Mouse (Mus musculus): ENCODE data around the gene Rhot1.
A peak's percentile ranks its signal among the peaks of the same experiment; 100 is the strongest.

The Rhot1 gene

DNA sequence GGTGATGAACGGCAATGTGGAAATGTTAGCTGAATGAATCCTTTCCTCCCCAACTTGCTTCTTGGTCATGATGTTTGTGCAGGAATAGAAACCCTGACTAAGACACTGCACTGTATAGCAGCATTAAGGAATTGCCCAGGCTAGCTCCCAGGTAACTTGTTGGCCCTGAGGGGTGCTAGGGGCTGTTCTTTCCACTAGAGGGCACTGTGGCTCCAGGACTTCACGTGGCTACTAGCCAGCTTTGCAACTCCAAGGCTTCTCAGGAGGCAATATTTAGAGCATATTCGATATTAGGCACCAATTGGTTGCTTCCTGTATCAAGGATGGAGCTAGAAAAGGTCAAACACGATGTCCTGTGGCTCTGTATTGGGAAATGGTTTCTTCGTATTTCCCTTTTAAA is 78.3 kb downstream of the Rhot1 start:
- peak; percentile 55 for DNase-seq (ENCODE audit: low spot score)

- peak; percentile 36 for DNase-seq (ENCODE audit: low spot score)
Measured at GRCm38 (mm10) chr11:80289701-80290445, 81.1 kb downstream of the Rhot1 start.

- DNase-seq (ENCODE audit: low spot score) = no peak
Measured at GRCm38 (mm10) chr11:80291004-80291403, 82.2 kb downstream of the Rhot1 start.

DNA sequence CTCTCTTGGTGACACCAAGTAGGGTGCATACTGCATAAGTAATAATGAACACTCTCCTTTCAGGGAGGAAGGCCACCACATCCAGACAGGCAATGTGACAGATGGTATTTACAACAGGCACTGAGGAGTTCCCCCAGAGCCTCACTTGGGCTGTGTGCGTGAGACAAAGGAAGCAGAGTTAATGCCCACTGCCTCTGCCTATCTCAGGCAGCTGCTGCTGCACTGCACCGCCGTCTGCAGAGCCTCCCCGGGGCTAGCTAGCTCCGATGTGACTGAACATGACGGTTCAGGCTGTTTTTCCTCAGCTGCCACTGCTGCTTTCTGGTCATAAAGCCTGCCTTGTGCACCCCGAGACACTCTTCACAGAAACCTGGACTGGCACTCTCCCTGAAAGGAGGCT is 83.6 kb downstream of the Rhot1 start:
- no peak for DNase-seq (ENCODE audit: low spot score)

DNA sequence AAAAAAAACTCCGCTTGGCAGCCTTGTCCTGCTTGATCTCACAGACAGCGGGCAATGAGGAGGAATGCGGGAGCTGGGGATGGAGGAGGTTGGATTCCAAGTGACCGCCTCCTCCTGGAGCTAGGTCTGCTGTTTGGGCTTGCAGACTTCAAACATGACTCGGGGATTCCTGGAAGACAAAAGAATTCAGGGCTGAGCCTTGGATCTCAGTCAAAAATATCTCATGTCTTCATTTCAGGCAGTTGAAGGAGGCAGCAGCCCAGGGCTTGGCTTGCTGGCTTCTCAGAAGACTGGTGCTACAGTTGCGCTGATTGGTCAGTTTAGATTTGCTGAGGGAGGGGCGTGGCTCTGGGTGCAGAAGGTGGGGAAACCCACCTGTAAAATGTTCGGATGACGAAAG is 86.2 kb downstream of the Rhot1 start:
- DNase-seq (ENCODE audit: low spot score) = no peak

DNA sequence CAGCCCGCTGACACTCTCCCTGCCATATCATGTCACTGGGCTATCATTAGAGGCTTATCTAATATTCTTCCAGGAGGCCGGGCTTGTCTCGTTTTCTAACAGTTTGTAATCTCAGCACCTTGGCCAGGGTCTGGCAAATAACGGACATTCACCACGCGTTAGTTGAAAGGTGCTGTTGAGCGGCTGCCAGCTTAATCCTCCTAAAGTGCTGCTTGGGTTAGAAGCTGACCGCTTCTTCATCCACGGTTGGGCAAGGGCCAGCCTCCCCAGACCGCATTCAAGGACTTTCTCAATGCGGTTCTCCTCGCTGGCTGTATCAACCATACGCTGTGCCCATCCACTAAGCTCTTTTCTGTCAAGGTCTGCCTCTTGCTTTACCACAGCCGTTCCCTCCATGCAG is 87.0 kb downstream of the Rhot1 start:
- no peak for DNase-seq (ENCODE audit: low spot score)

DNA sequence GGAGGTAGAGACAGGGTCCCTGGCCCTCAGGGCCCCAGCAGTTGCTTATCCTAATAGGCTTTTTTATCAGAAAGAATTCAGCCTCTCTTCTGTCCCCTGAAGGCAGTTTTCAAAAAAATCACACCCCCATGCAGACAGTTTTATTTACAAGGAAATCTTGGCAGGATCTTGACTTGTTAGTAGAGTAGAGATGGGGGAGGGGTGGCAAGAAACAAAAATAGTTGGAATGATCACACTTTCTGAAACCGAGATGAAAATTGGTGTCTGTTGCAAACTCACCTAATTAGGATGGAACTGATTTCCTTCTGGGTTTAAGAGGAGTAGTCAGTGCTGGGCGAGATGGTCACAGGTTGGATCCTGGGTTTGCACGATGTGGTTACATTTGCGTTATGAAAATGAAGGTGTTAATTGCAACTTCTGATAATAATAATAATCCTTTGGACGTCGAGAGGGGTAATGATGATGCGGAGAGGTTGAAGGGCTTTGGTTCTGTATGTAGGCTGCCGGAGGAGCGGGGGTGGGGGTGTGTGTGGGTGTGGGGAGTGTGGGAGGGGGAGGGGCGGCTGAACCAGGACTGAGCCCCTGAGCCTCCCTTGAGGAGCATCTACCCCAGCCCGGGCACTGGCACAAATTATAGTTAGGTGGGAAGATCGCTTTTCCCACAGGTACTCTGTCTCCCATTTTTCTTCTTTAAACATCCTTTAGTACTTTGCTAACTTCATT is 90.9 kb downstream of the Rhot1 start:
- no peak for DNase-seq (ENCODE audit: low spot score)

DNA sequence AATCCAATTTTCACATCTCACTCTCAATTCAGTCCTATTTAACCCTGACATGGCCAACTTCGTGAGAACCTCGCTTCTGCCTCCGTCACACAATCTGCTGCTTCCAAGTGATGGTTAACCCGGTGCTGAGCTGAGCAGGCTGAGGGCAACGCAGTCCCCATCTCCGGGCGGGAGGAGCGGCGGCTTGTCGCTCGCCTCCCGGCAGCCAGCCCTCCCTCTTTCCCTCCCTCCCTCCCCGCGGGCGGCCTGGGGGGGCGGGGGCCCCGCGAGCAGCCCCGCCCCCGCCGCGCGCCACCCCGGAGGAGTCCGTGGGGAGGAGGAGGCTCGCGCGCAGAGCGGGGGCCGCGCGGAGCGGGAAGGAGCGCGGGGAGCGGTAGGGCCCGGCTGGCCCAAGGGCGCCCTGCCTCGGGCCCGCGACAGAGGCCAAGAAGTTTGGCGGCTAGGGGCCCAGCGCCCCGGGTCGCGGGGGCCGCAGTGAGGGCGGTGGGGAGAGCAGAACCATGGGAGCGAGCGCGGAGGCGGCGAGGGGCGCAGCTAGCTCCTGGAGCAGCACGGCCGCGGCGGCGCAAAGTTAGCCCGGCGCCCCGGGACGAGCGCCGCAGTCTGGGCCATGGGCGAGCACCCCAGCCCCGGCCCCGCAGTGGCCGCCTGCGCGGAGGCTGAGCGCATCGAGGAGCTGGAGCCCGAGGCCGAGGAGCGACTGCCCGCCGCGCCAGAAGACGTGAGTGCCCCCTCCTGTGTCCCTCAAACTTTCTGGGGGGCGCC is 91.9 kb downstream of the Rhot1 start, which contains the start of gene Rhbdl3:
Gene Rhbdl3, plus strand, starts transcription at position 362 of the 765 bp plus-strand sequence.
- DNase-seq (ENCODE audit: low spot score) = peak; percentile 24

DNA sequence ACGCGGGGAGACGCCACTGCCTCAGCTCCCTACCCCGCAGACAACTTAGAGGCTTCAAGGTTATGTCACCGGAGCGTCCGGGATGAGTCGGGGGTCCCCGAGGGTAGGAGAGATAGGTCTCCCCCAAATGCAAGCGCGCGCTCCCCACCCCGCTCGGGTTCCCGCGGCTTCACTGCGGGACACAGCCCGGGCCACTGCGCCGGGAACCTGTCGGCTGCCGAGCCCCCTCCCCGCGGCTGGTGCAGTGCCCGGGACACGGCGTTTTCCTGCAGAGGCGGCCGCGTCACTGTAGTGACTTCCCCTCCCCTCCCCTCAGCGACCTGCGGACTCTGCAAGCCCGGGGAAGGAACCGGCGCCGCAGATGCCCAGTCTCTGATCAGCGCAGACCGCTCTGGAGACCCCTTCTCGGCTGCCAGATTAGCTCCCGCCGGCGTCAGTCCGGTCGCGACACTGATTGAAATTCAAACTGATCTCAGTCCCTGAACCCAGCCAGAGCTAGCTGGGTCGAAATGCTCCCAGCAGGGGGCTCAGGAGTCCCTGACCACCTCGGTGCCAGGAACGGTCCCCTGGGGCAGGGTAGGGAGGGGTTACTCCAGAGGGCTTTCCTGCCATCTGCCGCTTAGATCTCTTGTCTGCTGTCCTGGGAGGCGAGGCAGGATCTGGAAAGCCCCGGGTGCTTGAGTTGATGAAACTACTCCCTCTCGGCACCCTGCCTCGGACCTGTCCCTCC is 92.7 kb downstream of the Rhot1 start:
- peak; percentile 51 for DNase-seq (ENCODE audit: low spot score)

- DNase-seq (ENCODE audit: low spot score) = no peak
Measured at GRCm38 (mm10) chr11:80302046-80302390, 93.2 kb downstream of the Rhot1 start.

- peak; percentile 57 for DNase-seq (ENCODE audit: low spot score)
Measured at GRCm38 (mm10) chr11:80302536-80302935, 93.7 kb downstream of the Rhot1 start.

DNA sequence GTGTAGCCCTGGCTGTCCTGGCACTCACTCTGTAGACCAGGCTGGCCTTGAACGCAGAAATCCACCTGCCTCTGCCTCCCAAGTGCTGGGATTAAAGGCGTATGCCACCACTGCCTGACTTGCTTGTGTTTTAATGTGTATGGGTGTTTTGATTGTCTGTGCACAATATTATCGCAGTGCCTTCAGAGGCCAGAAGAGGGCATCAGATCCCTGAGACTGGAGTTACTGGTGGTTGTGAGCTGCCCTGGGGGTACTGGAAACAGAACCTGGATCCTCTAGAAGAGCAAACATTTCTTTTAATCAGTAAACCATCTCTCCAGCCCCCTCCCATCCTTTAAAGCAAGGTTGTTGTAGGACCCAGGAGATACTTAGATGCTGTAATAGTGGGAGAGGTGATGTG is 94.9 kb downstream of the Rhot1 start:
- DNase-seq (ENCODE audit: low spot score) = no peak

DNA sequence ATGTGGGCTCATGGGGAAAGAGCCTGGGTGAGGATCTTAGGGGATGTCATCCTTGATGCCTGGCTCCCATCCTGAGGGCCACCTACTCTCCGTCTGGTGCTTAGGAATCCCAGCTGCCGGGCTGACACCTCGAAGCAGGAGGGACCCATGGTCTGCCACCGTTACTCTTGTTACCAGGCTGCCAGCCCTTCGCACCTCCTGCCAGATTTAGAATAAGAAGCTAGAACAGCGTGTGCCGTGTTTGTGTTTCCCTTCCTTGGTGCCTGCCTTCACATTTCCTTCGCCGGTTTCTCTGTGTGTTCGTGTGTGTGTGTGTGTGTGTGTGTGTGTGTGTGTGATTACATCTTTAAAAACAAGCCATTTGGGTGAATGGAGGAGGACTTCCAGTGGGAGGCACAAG is 96.0 kb downstream of the Rhot1 start:
- no peak for DNase-seq (ENCODE audit: low spot score)

- no peak for DNase-seq (ENCODE audit: low spot score)
Measured at GRCm38 (mm10) chr11:80308537-80308936, 99.7 kb downstream of the Rhot1 start.

GRCm38 (mm10) chr11:80311271-80311670 is 102.5 kb downstream of the Rhot1 start:
- DNase-seq (ENCODE audit: low spot score) = no peak

DNA sequence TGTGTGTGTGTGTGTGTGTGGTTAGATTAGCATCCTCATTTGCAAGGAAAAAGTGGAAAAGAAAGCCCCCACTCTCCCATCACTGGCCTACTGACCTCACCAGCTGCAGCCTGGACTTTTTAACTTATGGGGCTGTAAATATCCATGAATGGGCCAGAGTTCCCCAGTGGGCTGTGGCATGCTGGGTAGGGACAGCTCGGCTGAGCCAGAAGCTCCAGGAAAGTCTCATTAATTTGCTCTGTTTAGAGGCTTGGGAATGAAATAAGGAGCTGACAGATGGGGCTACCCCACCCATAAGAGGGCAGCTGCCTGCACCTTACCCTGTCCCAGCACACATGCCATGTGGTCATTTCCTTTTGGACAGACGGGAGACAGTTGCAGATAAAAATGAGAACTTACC is 103.2 kb downstream of the Rhot1 start:
- DNase-seq (ENCODE audit: low spot score) = no peak

DNA sequence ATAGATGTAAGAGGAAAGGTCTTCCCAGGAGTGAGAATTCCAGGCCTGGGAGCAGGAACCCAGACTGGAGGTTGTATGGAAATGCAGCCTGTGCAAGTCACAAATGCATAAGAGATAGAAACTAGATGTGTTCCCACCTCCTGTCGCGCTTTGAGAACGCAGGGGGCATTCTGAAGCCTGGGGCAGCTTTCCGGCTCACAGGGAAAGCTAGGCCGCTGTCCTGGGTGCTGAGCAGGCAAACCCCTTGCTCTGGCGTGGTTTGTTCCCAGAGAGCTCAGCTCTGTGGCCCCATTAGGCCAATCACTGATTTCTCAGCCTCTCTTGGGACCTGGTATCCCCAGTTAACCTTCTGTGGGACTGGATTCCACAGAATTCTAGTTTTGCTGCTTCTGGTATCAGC is 103.7 kb downstream of the Rhot1 start:
- no peak for DNase-seq (ENCODE audit: low spot score)

- no peak for DNase-seq (ENCODE audit: low spot score)
Measured at GRCm38 (mm10) chr11:80313462-80313861, 104.6 kb downstream of the Rhot1 start.

DNA sequence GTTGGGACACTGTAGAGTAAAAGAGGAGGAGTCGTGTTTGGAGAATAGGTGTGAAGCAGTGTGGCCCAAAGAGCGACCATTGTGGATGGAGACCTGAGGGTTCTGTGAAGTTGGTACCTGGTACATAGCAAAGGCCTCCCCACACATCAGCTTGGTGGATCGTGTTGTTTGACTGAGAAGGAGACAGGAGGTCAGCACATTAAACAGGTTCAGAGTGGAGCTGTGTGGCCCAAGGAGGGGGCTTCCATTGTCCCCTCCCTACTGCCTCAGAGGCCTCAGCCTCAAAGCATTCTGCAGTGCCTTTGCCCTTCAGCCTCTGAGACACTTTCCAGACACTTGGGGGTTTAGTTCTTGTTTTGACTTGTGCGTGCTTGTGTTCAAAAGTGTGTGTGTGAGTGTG is 105.1 kb downstream of the Rhot1 start:
- DNase-seq (ENCODE audit: low spot score) = no peak

- DNase-seq (ENCODE audit: low spot score) = no peak
Measured at GRCm38 (mm10) chr11:80315743-80316639, 107.2 kb downstream of the Rhot1 start.
